Mouse (Mus musculus) lung, adult 2 months (tissue): ENCODE measurements around the gene Orai3.

ENCODE experiments used
- CTCF ChIP-seq: fragments of 200-500 bp; IDR thresholded peaks from 2 replicates; pipeline ENCODE4 v1.5.1; 2011; ENCODE audit warnings: mild to moderate bottlenecking, low read length, control low read depth; ENCODE audit not compliant: insufficient read depth
- POLR2A ChIP-seq: fragments of 200-500 bp; IDR thresholded peaks from 2 replicates; pipeline ENCODE4 v1.6.1; 2011; ENCODE audit warnings: low read depth, mild to moderate bottlenecking, control low read depth, low read length, borderline replicate concordance; ENCODE audit errors: extremely low read depth

- TF ChIP-seq CTCF = no peak
- no peak for TF ChIP-seq POLR2A
These were observed 44.8 kb downstream of the Orai3 start for GRCm38 (mm10) chr7:127814241-127814921.
